Mouse (Mus musculus) yolk sac, embryonic 10.5 days (tissue): ENCODE data around the gene Myrfl.

Experiments used
- DNase-seq: peaks from one replicate; pipeline ENCODE4 v3.0.0-alpha.2; 2017; ENCODE audit warnings: low spot score

The Myrfl gene

DNA sequence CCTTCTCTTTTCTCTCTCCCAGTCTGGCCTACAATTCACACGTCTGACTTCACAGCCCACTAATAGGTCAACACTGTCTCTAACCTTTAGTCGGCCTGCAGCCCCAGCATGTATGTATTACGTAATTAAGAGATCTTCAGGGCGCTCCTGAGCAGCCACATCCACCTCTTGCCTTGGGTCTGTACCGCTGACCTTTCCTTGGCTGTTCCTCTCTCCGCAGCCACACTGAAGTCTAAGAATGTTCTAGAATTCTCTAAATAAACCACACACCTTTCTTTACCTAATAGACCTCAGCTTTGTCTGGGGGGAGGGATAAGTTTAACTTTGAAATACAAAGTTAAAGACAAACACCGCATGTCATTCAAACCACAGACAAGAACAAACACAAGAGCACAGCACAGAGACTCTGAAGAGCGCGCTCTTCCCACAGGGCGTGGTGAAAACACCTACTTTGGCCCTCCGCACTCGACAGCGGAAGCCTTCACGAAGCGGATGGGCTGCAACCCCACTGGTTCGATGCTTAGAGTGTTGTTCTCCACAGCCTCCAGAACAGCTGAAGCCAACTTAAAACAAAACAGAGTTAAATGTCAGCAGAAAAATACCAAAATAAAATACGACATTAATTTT is 17.0 kb upstream of the Myrfl start:
- DNase-seq, result peak; percentile 65

DNA sequence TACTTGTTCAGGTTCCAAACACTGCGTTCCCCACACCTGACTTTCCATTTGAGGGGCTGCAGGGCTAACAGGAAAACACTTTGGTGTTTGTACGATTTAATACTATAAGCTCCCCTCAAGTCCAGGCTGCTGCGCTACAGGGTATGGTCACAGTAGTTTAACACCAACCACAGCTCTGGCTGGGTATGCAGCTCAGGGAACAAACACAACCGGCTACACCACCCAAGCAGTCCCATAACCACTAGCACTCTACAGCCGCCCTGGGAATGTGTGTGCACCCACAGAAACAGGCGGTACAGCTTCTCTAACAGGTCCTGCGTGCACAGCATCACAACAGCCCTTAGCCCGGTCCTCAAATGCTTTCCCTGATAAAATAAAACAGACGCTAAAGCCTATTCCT is 16.1 kb upstream of the Myrfl start:
- DNase-seq, result no peak

DNA sequence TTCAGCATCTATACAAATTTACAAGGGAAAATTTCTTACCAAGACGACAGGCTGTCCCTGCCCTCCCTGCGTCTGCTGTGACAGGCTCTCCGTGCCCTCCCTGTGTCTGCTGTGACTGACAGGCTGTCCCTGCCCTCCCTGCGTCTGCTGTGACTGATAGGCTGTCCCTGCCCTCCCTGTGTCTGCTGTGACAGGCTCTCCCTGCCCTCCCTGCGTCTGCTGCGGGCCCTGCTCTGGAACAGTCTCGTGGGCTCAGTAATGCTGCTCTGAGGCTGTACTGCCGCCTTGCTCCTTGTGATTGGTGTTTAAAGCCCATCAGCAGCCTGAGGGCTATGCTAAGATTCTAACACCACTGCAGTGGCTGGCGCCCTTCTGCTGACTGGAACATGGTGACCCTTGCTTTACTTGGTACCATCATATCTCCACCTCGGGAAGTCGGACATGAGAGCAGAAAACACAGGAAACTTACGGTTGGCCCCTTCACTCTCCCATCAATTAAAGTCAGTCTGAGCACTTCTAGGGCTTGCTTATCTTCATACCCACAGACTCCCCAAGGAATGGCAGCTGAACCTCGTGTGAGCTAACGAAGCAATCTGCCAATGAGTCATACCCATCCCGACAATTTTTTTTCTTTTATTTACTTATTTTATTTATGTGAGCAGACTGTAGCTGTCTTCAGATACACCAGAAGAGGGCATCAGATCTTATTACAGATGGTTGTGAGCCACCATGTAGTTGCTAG is 12.4 kb upstream of the Myrfl start:
- DNase-seq, result no peak

DNA sequence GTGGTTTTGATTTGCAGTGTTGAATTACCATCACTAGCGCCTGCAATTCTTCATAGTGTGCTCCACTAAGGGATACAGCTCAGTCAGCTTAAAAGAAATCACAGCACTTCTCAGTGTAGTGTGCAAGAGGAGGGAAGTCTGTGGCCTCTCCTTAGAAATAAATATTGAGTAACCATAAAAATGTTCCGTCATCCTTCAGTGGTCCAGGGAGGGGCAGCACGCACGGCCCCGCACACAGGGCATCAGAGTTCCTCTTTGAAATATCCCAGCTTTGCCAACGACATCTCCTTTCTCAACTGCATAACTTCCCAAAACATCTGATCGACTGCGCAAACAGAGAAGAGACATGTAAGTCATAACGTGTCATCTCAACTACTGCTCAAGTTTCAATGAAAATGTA is 10.1 kb upstream of the Myrfl start:
- DNase-seq, result no peak

DNA sequence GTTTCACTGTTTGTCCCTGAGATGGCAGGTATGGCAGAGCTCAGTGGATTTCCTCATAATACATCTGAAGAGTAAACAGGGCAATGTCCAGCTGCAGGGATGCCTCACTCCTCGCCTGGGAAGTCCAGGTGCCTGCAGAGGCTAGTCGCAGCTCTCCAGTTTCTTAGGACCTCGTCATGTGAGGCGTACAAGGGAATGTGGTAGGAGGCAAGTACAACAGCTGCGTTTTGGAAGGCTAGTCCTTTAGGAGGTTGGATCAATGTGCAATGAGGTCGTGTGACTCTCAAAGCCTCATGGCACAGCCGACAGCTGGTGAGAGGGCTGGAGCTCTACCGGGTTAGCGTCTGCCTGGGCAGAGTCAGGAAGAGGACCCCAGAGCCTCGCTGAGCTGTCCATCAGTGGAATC is 7.8 kb upstream of the Myrfl start:
- peak; percentile 69 for DNase-seq

DNA sequence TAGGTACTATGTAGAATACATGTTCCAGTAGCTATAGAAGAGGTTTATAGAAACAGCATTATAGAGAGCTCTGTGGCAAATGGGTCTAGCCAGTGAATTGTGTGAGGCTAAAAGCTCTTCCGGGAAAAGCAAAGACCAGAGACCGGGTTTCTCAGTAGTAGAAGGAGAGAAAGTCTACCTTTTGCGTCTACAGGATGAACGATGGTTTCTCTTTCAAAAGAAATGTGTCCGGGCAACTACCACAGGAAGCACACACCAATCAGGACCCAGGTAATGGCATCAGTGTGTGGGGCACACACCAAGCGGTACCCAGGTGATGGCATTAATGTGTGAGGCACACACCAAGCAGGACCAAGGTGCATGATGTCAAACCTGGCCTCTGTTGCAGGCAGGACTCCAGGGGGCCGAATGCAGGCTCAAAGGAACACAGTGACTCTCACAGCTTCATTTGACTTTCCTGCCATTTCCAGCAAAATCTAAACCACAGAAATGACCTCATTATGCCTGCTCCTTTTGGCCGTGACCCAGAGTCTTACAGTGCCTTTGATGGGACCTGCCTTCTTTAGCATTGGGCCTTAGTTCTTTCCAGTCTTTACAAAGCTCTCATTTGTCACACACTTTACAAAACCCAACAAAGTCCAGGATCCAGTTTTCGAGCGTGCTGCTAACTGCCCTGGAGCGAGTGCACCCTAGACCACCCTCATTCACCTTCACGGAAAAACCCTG is 1.4 kb downstream of the Myrfl start:
- DNase-seq, result no peak

DNA sequence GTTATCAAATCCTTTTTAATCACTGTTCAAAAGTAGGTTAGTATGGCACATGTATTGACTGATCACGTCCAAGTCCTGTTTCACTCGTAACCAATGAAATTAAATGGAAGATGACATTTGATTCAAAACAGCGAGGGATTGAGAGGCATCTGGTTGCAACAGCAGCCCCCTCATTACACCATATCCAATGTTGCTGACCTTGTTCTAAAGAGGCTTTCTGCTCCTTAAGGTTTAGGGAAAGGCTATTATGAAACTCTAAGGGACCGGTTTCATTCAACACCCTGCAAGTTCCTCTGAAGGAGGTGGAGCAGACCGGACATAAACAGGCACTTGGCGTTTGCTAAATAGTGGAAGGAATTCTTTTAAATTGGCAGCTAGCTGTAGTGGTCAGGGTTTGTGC is 2.2 kb downstream of the Myrfl start:
- DNase-seq, result no peak

DNA sequence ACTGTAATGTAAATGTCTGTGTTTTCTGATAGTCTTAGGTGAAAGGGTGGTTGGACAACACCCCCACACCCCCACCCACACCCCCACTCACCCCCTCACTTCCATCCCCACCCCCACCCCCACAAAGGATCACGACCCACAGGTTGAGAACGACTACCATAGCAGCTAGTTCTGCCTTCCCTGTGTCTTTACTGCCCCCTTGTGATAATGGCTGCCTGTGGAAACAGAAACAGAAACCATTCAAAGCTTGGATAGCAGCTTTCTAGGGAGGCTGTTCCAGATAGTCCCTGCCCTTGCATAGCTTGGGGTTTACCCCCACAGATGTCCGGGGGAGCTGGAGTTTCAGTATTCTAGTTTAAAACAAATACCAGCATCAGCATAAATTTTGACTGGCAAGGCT is 3.0 kb downstream of the Myrfl start:
- no peak for DNase-seq

DNA sequence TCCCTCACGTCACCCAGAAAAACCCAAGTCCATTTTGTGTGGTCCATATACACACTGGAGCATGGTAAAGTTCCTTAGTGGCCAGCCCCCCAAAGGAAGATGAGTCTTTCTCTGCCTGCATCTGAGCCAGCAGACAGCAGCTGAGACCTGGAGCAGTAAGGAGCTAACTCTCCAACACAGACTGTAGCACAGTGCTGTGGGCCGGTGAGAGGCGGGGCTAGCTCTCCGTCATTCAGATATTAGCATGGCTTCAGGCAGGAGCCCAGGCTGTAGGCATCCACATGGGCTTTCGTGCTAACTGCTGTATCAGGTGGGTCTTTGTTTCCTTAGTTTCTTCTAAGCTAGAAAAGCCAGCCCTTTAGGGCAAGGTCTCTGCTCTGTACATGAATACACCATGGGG is 6.1 kb downstream of the Myrfl start:
- no peak for DNase-seq

DNA sequence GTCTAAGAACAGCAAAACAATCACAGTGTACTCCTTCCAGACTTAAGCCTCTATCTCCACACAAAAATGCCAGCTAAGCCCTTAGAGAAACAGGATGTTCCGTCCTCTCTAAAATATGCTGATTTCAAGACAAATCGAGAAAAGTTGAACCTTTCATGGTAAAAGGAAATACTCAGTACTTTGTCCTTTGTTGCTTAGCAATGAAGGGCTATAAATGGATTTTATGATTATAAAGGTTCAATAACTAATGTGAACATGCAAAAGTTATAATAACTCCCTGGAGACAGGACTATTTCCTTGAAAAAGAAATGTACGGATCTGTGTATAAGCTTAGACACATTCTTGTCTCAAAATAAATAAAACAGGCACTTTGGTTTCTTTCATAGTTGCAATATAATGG is 12.2 kb downstream of the Myrfl start:
- no peak for DNase-seq

DNA sequence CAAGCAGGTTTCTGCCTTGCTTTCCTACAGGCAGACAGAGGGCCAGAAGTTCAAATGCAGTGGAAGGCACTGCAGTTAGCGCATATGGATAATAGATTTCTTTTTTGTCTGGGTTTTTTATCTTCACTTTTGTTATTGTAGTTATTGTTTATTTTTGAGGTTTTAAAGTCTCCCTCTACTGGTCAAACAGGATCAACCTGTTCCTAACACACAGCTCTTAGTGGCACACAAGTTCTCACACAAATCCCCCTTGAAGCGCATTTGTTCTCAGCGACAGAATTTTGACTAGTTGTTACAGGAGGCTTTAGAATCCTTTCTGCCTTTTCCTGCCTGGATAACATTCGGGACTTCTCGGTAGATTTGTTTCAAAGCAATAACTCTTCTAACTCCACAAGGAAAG is 13.2 kb downstream of the Myrfl start:
- no peak for DNase-seq

DNA sequence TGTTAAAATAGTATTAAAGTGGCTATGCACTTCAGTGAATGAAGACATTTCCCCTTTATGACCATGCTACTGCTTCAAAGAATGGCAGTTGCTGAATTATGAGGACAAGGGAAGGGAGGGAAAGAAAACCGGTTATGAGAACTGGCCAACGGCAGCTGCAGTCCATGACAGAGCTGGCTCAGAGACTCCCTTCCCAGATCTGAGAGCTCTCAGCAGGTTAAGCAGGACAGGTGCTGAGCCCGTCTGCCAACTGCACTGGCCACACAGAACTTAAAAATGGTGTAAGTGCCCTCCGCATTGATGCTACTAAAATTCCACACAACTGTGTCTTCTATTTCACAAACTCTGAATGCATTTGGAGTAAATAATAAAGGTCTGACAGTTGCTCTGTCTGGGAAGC is 19.3 kb downstream of the Myrfl start:
- DNase-seq, result no peak

DNA sequence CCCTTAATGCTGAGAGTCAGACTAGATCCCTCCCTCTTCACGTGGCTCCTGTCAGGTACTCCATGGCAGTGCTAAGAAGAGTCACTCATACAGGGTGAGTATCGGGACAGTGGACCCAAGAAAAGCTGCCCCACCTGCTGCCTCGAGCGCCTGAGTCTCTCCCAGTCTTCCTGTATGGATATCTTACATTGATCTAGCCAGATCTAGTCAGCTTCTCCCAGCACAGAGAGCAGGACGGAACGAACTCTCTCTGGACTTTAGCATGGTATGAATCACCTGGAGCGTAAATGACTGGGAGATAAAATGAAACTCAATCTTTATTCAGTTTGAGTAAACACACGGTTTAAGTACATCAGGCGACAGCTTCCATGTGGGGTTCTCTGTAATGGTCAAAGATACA is 22.2 kb downstream of the Myrfl start:
- no peak for DNase-seq

DNA sequence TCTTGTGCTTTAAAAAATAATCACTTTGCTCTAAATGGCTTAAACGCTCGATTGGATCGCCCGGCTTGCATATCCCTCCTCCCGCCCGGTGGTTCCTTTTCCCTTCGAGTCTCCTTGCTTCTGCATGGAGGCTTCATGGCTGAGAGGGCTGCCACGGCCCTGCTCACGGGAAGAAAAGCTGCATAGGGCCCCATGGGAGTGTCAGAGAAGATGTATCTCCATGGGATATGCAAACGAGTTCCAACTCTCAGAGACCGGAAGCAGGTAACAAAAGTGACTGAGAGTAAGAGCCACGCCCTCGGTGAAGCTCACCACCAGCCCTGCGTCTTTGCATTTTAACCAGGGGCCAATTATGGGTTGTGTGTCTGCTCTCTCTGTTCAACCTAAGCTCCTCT is 24.7 kb downstream of the Myrfl start:
- no peak for DNase-seq

DNA sequence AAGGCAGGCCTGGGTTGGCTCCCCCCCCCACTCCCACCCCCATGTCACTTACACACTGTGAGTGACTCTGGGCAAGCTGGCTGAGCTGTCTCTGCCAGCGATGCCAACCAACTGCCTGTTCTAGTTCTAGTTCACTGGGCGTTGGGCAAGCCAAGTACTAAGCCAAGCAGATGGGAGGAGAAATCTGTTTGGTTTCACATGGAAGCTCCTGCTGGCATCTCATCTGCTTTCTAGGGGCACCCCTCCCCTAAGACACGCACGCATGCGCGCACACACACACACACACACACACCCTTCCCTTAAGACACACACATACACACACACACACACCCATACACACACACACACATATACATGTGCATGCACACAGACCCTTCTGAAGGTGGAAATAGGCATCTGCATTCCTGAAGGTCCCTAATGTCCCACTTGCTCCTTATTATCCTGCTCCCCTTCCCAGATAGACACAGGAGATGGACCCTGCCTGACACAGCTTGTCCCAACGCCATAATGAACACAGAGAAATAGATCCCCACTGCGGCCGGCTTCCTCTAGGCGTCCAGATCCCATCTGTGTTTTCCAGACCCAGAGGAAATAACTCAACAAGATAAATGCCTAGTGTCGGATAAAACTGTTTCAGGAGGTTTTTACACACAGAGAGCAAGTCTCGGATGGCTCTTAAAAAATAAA is 25.2 kb downstream of the Myrfl start:
- DNase-seq, result no peak

DNA sequence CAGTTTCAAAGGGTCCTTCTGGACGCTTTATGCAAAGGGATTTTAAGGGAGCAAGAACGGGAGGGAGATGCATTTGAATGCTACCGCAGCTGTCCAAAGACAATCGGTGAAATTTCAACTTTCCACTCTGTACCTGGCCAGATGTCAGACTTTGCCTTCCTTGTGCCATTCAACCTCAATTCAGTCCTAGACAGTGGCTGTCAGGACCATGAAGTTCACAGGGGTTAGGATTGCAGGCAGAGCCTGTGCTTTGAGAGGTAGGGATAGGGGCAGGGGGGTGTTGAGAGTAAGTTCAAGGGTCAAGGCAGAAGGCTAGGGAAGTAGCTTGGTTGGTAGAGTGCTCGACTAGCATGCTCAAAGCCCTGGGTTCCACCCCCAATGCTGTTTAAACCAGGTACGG is 25.9 kb downstream of the Myrfl start:
- no peak for DNase-seq

DNA sequence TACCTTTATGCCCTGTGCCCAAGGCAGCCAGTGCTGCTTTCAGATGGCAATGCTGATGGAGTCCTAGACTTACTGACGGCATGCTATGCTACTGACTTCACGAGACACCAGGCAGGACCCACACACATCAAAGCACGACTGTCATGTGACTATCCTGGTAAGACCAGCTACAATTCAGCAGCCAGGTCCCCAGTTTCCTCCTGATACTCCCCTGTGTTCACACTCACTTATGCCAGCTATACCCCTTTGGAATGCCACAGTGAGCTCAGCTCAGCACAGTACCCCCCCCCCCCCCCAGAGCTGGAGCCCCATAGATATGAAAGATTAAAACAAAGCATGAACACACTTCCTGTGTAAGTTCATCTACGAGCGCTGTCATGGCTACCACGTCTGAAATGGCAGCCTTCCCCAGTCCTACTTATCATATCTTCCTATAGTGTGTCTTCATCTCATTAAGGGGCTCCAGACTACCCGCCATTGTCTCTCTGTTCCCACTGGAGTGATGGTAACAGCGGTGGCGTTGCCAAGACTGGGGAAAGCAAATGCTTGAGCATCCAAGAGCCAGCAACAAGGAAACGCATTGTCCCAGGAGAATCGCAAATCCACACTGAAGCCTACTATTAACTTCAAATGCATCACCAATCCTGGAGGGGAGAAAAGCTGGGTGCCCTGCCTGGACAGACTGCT is 43.4 kb downstream of the Myrfl start:
- no peak for DNase-seq

DNA sequence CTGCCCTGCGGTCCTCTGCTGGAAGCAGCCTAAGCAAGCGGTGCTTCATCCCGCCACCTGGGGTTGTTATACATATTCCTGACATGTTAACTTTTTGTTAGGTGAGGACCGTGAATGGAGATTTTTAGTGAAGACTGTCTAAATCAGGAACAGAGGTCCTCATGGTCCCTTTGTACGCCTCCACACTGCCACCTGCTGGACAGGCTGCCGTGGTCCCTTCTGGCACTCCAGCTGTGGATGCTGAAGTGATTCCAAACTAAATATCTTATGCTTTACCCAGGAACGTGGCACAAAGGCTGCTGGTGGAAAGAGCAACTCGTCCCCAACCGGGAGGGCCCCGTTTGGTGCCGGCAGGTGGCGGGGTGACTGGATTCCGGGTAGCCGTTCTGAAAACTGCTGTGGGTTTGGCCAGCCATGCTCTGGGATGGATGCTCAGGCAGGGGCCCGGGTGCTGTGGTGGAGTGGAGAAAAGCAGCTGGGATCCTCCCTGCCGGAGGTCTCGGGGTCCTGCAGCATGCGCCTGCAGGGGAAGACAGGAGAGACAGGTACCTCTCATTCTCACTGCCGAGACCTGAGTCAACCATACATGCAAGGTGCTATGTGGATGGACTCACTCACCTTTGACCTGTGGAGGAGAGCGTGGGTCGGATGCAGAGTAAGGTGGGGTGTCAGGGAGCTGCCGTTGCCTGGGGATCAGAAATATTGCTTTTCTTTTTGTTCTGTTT is 47.8 kb downstream of the Myrfl start:
- peak; percentile 36 for DNase-seq

DNA sequence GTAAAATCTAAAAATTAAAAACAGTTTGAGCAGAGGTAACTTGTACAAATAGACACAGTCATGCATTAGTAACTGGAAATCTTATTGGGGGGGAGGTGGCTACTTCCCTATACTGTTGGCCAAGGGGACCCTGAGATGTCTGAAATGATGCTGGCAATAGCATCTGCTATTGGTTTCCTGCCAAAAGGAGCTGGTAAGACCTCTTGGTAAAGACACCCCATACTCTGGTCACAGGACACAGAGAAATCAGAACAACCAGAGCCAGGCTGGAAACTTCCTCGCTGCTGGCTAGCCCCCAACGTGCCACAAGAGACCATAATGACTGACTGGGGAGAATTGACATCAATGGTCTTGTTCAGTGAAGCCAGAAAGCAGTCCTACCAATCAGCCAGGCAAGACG is 55.2 kb downstream of the Myrfl start:
- DNase-seq, result no peak

DNA sequence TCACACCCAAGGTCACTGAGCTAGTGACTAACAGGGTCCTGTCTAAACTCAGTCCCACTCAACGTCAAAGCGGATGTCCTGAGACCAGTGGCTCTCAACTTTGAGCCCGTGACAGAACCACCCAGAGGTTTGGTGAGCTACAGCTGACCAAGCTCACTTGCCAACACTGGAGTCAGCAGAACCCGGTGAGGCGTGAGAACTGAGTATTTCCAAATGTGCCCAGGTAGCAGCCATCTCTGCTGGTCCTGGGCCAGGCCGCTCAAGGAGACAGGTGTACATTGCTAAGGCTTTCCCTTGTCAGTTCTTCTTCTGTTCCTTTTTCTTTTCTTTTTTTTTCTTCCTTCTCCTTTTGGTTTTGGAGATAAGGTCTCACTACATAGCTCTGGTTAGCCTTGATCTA is 66.0 kb downstream of the Myrfl start:
- DNase-seq, result no peak

DNA sequence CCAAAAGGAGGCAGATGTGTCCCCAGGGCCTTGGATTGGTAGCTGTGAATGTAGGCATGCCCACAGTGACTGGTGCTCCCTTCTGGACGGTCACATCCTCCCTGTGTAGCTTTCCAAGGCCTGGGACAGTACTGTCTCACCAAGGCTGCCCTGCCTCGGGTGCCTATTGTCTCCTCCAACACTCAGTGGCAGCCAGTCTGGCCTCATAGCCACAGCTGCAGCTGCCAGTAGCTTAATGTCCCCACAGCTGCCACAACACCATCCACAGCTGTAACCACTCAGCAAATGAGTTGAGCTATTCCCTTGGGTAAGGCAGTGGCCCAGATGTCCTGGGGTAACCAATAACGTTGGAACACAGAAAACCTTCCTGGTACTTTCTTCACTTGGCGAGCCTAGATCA is 68.6 kb downstream of the Myrfl start:
- DNase-seq, result no peak

DNA sequence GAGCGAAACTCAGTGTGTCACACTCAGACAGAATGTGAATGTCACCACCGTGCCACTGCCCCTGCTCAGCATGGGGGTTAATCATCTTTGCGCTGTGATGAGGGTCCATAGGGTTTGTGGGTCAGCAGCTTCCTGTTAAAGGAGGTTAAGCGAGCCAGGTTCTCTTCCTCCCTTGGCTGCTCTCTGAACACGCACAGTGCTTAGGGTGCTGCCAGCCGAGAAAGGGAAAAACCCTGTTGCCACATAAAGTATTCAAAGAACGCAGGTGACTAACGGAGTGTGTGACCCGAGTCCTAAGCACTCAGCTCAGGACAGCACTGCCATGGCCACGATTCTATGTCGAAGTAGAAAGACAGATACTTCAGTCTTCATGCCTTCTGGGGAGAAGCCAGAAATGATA is 69.4 kb downstream of the Myrfl start:
- no peak for DNase-seq
